Mouse (Mus musculus) adrenal gland, adult 8-10 months (tissue): ENCODE measurements at regions not wholly inside any gene's neighbourhood (a gene's known extent, or its start where the extent isn't known, plus 50 kb on each side); places are given as distances from the start of the nearest gene placed in this dataset.
"Not testable (repeated sequence)": the region's sequence is repeated elsewhere in the genome, so short reads cannot be mapped to it uniquely, and the experiment has no call there.

Source experiments
- DNase-seq: peaks from one replicate; pipeline ENCODE4 v3.0.0; 2022

GRCm38 (mm10) chr1:189156906-189157305 lies 149.3 kb upstream of the Kctd3 start:
- no peak for DNase-seq

GRCm38 (mm10) chr1:189154376-189154775 lies 146.7 kb upstream of the Kctd3 start:
- no peak for DNase-seq

- no peak for DNase-seq
Measured at GRCm38 (mm10) chr1:189153150-189153549, 145.5 kb upstream of the Kctd3 start.

DNA sequence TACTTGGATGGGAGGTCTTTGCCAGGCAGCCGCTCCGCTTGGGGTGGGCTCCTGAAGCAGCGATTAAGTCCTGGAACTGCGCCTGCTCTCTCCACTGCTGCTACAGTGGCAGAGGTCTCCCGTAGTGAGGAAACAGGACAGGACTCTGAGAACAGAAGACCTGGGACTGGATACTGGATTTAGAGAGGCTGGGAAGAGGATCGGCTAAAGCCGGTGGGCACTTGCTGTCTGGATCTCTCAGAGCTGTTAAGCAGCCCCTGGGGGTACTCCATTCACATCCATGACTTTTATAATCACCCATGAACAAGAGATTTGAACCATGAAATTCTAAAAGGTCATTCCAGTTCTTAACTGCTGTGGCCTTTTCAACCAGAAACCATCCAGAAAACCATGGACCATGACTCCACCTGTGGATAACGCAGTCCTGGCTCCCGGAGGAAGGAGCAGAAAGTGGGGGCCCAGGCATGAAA lies 135.4 kb upstream of the Kctd3 start:
- DNase-seq: no peak

GRCm38 (mm10) chr1:189142551-189142950 lies 134.9 kb upstream of the Kctd3 start:
- no peak for DNase-seq

DNA sequence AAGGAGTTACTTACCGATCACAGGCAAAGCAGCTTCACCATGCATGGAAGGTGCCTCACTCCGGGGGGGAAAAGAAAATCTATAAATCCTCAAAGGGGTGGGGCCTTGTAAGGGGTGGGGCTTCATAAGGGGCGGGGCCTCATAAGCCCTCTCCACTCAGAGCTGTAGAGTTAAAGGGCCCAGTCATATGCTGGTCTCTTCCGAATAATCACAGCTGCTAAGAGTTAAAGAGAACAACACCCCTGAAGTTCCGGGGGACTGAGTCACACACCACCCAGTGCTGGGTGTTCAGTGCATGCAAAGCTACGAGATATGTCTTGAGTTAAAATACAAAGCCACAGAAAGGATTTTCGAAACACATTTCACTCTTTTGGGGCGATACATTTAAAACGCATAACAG lies 134.1 kb upstream of the Kctd3 start:
- no peak for DNase-seq

DNA sequence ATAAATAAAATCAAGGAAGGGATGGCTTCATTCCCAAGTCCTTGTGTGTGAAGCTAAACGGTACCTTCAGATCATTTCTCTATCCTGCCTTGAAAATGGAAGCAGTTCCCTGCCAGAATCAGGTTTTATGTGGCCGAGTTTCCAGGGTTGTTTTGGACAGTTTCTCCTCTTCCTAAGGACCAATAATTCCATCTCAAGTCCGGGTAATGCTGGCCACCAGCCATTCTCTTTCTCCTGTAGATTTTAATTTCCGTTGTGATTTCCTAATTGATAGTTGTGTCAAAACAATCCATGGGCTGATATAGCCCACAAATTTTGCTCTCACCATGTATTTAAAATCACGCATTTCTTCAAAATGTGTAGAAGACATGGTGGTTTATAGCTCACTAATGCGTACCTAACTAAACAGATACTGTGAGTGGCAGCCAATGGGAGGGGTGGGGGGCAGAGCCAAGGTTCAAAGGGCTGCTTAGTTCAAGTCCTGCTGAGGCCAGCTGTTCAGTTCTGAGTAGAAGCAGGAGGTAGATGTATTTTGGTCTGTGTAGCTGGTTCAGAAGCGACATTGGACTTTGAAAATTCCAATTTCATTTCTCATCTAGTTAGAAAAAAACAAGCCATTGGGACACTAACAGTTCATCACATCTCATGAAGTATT lies 129.2 kb upstream of the Kctd3 start:
- DNase-seq: no peak

- no peak for DNase-seq
Measured at GRCm38 (mm10) chr1:189135826-189136225, 128.2 kb upstream of the Kctd3 start.

GRCm38 (mm10) chr1:189128706-189129105 lies 121.1 kb upstream of the Kctd3 start:
- DNase-seq: no peak

DNA sequence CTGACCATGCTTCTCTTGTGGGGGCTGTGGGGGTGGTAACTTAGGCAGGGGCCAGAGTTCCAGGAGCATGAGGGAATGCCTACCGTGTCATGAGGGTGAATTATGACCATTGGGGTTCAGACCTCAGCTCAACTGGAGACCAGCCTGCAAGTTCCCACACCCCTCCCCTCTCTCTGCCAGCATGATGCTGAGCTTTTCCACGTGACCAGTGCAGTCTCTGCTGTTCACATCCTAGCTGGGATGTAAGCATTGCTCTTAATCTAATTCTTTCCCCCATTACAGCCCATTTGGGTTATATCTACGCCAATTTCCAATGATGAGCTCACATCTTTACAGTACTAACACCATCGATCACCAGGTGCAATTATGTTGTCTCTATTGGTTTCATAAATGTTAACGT lies 120.6 kb upstream of the Kctd3 start:
- DNase-seq: not testable (repeated sequence)

GRCm38 (mm10) chr1:189127367-189127766 lies 119.7 kb upstream of the Kctd3 start:
- DNase-seq: no peak

GRCm38 (mm10) chr1:189119941-189120735 lies 112.5 kb upstream of the Kctd3 start:
- DNase-seq: peak; percentile 9

GRCm38 (mm10) chr1:189119005-189119404 lies 111.4 kb upstream of the Kctd3 start:
- DNase-seq: not testable (repeated sequence)

DNA sequence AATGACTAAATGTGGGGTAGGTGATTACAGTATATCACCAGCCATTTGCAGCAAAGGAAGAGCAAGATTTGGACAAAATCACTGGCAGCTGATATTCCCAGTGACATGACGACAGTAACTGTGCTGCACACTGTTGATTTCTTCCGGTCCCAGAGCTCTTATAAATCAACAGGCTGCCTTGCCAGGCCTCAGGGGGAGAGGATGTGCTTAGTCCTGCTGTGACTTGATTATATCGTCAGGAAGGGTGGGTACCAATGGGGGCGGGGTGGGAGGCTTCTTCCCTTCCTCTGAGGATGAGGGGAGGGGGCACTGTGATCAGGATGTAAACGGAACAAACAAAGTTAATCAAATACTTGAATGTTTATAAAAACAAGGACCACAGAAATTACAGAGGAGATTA lies 110.9 kb upstream of the Kctd3 start:
- DNase-seq: no peak

DNA sequence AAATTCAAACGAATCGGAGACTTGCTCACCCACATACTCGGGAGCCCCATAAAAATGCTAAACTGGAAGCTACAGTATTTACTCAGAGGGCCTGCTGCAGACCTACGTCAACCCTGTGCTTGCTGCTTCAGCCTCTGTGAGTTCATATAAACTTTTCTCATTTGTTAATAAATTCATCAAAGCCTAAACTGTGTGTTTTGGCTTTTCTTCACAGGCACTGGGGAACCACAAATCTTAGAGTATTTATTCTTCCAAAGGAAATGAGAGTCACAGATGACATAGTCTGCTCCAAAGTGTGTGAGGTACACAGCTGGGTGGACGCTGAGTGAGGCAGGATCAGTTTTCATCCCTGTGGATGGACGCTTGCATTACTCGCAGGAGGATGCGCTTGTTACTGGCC lies 108.3 kb upstream of the Kctd3 start:
- no peak for DNase-seq

GRCm38 (mm10) chr1:189115279-189115678 lies 107.6 kb upstream of the Kctd3 start:
- no peak for DNase-seq

- DNase-seq: no peak
Measured at GRCm38 (mm10) chr1:189108260-189109035, 100.8 kb upstream of the Kctd3 start.

- DNase-seq: no peak
Measured at GRCm38 (mm10) chr1:189107841-189108240, 100.2 kb upstream of the Kctd3 start.

DNA sequence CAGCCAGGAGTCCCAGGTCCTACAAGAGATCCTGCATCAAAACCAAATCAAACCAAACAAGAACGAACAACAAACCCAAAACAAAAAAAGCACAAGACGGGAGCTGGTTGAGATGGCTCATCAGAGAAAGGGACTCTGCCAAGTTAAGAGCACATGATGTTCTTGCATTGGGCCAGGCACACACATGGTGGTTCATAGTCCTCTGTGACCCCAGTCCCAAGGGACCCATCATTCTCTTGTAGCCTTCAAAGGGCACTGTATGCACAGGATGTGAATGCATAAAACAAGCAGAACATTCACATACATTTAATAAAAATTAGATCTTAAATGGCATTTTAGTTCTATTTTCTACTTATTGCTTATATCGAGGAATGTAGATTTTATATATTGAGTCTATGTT lies 99.5 kb upstream of the Kctd3 start:
- DNase-seq: no peak

GRCm38 (mm10) chr1:189105276-189105675 lies 97.6 kb upstream of the Kctd3 start:
- DNase-seq: no peak

DNA sequence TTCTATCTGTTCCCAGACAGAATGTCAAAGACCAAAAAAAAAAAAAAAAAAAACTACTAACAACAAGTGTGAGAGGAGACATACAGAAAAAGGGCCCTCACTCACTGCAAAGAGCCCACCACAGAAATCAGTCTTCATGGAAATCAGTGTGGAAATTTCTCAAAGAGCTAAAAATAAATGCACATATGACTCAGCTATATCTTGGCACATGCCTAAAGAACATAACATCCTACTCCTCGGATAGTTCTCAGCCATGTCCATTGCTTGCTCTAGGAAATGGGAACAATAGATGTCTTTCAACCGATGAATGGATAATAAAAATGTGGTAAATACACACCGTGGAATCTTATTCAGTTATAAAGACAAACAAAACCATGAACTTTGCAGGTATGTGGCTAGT lies 95.1 kb upstream of the Kctd3 start:
- no peak for DNase-seq

- no peak for DNase-seq
Measured at GRCm38 (mm10) chr1:189099121-189099520, 91.5 kb upstream of the Kctd3 start.

GRCm38 (mm10) chr1:189092819-189093218 lies 85.2 kb upstream of the Kctd3 start:
- no peak for DNase-seq
